Mouse (Mus musculus) fibroblast of lung, adult 2 months (primary cell): ENCODE data around the gene Veph1.

Source experiments
- DNase-seq: peaks from one replicate; pipeline ENCODE4 v3.0.0-alpha.2; 2011; ENCODE audit warnings: low read depth

The Veph1 gene

GRCm38 (mm10) chr3:66101809-66102598, 194.6 kb downstream of the Veph1 start:
- DNase-seq, result no peak

DNA sequence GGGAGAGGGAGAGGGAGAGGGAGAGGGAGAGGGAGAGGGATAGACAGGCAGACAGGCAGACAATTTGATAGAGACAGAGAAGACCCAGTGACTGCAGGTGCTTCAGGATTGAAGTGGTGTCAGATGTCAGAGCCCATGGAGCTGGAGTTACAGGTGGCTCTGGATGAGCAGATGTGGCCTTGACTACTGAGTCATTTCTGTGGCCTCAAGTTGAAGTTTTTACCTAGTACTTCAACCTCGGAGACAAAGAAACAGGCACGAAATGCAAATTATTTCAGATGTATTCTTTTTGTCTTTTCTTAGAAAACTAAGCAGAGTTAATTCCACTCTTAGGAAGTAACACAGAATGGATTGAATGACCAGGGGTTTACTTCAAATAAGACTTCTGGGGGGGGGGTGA, 195.6 kb downstream of the Veph1 start:
- no peak for DNase-seq

DNA sequence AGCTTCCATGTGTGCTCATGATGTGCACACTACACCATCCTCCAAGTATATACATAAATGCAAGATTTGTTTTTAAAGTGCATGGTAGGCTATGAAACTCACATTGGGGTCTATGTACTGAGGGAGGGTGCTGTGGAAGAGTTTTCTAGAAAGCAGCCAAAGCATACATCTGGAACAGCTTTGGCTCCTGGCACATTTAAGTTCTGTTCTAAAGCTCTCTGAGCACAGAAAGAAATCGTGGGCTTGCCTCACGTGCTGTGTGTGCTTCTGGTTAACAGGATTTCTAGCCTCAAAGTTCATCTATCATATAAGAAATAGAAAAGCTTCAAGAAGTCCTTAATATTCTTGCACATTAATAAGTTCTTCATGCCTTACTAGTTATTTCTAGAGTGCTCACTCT, 204.9 kb downstream of the Veph1 start:
- no peak for DNase-seq

DNA sequence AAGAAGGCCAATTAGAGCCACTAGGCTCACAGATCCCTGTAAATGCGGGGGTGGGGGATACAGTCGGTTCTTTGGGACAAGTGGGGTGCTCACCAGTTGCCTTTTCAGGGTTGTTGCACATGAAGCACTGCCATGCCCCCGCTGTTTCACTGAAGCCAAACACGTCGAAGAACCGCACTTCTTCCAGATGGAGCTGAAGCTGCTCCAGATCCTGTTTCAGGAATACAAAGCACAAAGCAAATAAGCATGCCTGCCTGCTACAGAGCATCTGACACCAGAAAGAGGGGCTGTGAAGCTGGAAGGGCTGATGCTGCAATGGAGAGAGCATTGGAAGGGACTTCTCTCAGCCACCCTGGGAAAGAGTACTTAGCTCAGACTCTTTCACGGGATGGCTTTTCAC, 209.0 kb downstream of the Veph1 start:
- no peak for DNase-seq

- no peak for DNase-seq
Measured at GRCm38 (mm10) chr3:66083856-66084255, 212.8 kb downstream of the Veph1 start.

GRCm38 (mm10) chr3:66083407-66083806, 213.2 kb downstream of the Veph1 start:
- no peak for DNase-seq

GRCm38 (mm10) chr3:66082975-66083374, 213.7 kb downstream of the Veph1 start:
- no peak for DNase-seq

- peak; percentile 72 for DNase-seq
Measured at GRCm38 (mm10) chr3:66081363-66081736, 215.3 kb downstream of the Veph1 start.

DNA sequence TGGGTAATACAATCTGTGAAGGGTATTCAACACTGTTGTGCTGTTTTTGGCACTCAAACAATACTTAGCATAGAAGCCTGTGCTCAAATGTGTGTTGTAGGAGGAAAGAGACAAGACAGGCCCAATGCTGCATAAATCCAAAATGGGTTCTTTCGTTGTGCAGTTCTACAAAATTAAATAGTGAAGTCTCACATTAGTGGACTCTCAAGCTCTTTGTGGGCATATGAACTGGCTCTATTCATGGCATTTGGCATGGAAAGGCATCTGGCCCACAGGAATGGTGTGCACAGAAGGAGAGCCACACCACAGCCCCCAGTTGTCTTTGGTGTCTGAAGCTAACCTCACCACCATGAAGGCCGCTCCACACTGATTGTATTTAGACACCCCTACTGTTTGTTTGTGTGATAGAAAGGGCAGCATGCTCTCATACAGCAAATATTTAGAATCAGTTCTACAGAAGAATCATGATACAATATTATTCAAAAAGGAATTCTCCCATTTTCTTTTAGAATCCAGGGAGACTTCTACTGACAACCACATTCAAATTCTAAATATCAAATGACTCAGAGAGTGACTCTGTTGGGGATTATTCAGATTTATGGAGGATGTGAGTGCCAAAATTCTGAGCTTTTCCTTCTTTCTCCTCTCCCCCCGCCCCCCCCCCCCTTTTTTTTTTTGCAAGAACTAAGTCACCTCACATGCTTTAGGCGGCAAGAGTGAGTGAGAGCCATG, 215.8 kb downstream of the Veph1 start:
- DNase-seq, result peak; percentile 37

- peak; percentile 51 for DNase-seq
Measured at GRCm38 (mm10) chr3:66079886-66080285, 216.8 kb downstream of the Veph1 start.

GRCm38 (mm10) chr3:66078898-66079537, 217.6 kb downstream of the Veph1 start:
- DNase-seq, result no peak

- no peak for DNase-seq
Measured at GRCm38 (mm10) chr3:66078026-66078721, 218.5 kb downstream of the Veph1 start.

- DNase-seq, result no peak
Measured at GRCm38 (mm10) chr3:66070274-66070673, 226.4 kb downstream of the Veph1 start.

- DNase-seq, result no peak
Measured at GRCm38 (mm10) chr3:66063881-66064280, 232.8 kb downstream of the Veph1 start.

GRCm38 (mm10) chr3:66056912-66057311, 239.7 kb downstream of the Veph1 start:
- DNase-seq, result no peak

- no peak for DNase-seq
Measured at GRCm38 (mm10) chr3:66055652-66056051, 241.0 kb downstream of the Veph1 start.

- DNase-seq, result peak; percentile 28
Measured at GRCm38 (mm10) chr3:66050092-66050886, 246.3 kb downstream of the Veph1 start.

GRCm38 (mm10) chr3:66040857-66041494, 255.7 kb downstream of the Veph1 start:
- DNase-seq, result no peak

DNA sequence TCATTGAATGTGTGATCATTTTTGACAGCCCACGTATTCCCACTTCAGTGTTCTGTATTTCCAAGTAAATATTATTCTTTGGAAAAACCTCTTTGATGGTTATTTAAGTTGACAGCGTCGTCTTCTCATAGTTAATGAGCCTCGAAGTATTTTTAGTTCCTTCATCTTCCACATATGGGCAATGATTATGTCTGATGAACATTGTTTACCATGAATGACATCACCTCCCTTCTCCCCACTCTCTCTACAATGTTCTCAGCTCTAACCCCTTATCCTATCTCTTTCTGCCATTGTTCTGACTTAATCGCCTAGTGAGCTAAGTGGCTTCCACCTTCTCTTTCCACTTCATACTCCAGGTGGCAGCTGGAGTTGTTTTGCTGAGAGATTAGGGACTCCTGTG, 261.4 kb downstream of the Veph1 start:
- no peak for DNase-seq

GRCm38 (mm10) chr3:66033346-66033745, 263.3 kb downstream of the Veph1 start:
- peak; percentile 68 for DNase-seq

DNA sequence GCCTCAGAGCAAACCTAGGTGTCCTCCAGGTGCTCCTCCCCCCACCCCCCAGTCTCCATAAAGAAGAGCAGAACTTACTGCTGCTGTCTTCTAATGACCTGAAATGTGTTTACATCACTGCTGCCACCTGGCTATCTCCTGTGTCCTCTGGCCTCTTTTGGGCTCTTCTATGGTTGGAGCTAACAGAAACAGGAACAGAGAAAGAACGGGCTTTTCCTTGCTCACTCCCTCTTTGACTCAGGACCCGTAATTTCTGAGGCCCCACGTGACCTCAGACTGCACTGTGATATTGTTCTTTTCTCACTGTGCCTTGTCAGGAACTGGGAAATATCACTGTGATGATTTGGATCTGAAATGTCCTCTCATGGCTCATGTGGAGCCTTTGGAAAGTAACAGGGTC, 271.2 kb downstream of the Veph1 start:
- DNase-seq, result no peak
